Mouse (Mus musculus): ENCODE measurements at regions not wholly inside any gene's neighbourhood (a gene's known extent, or its start where the extent isn't known, plus 50 kb on each side); places are given as distances from the start of the nearest gene placed in this dataset.

- DNase-seq (ENCODE audit: low spot score in 2 of 2), result no peak
Observed at GRCm38 (mm10) chr1:43367151-43367895, 77.1 kb upstream of the Nck2 start.

- DNase-seq (ENCODE audit: low spot score in 2 of 2), result no peak
Observed at GRCm38 (mm10) chr1:43371863-43372262, 72.5 kb upstream of the Nck2 start.

- no peak for DNase-seq (ENCODE audit: low spot score in 2 of 2)
Observed at GRCm38 (mm10) chr1:43374946-43375345, 69.4 kb upstream of the Nck2 start.

GRCm38 (mm10) chr1:43375851-43376250 is 68.5 kb upstream of the Nck2 start:
- DNase-seq (ENCODE audit: low spot score in 2 of 2), result no peak

GRCm38 (mm10) chr1:43377491-43378263 is 66.7 kb upstream of the Nck2 start:
- DNase-seq (ENCODE audit: low spot score in 2 of 2), result no peak

- DNase-seq (ENCODE audit: low spot score in 2 of 2), result no peak
Observed at GRCm38 (mm10) chr1:43385008-43385407, 59.4 kb upstream of the Nck2 start.

GRCm38 (mm10) chr1:43394035-43394434 is 50.3 kb upstream of the Nck2 start:
- no peak for DNase-seq (ENCODE audit: low spot score in 2 of 2)
